Comparison of ENCODE assay signal across 8 mouse cellular contexts in the genomic region with DNA sequence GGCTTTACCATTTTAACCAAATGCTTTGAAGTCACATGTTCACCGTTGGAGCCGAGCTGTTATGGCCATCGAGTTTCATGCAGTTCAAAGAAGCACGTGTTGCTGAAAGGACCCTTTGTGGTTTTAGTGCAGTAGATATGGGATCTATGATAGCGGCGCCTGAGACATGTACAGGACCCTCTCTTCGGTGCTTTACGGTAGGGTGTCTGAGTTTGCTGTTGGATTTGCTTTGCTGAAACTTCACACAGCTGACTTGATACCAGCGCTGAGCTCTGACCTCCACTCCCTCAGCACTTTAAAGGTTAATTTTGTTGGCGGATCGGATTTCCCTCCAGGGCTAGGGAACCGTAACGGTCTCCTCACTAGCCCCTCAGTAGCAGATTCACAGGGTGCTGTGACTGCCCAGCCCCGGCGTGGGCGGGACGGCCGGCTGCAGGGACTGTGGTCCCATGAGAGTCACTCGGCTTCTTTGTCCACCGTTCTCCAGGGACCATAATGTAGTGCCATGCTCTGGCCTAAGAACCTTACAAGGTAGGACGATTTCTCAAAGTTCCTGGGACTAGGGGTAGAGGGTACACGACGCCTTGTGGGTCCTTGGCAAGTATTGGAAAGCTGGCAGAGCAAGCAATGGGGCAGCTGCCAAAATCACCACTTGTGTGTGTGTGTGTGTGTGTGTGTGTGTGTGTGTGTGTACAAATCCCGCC.
DNase-seq lines count a peak whose midpoint lies in the region; ATAC-seq and TF ChIP-seq lines count a peak whose summit lies in the region.

No protein-coding gene starts in this region.

- no peak for TF ChIP-seq POLR2A in heart, adult 2 months (IDR thresholded peaks at IDR 0.05; ENCODE audit: insufficient read depth, low read depth, low read length)

- ATAC-seq in lung, embryonic 14.5 days (ENCODE audit: insufficient read depth), result peak; percentile 90

- intact Hi-C loops in gastrocnemius, adult 2 months (cut with DNase I), result no loop called here
- intact Hi-C loops in heart, adult 2 months (cut with DNase I), result loop anchor here (5.0 kb wide), 1 partner anchor 35 kb away; no protein-coding TSS in a partner anchor

- no peak for DNase-seq in gastrocnemius, adult 2 months
- DNase-seq in gastrocnemius, postnatal 10 days, result no peak
- peak; percentile 45 for DNase-seq in adrenal gland, postnatal 25 days
- peak; percentile 45 to 52 for DNase-seq in heart, adult 2 months
- DNase-seq in kidney, adult 11 months, result peak; percentile 74
- DNase-seq in lung, embryonic 14.5 days, result peak; percentile 88
- DNase-seq in splenic B cell, adult 2 months (ENCODE audit: low read depth, low spot score), result peak; percentile 23
- DNase-seq in right cerebral cortex, postnatal 14 days, result no peak

- no peaks in the 10 kb centered on the region; the same call in 1 of the 2 replicates for H3K36me3 ChIP-seq in heart, adult 2 months (ENCODE audit: control insufficient read depth, insufficient read depth, low read length)
- no peaks in the 10 kb centered on the region for H3K36me3 ChIP-seq in lung, embryonic 14.5 days (ENCODE audit: insufficient read depth)
- no peaks in the 10 kb centered on the region for H3K36me3 ChIP-seq in splenic B cell, adult 2 months (ENCODE audit: control insufficient read depth, insufficient read depth, low read length, poor library complexity, severe bottlenecking)

- no peaks in the 10 kb centered on the region for H3K27me3 ChIP-seq in heart, adult 2 months (ENCODE audit: control insufficient read depth, insufficient read depth, low read length)
- H3K27me3 ChIP-seq in lung, embryonic 14.5 days (ENCODE audit: insufficient read depth, low read length), result no peaks in the 10 kb centered on the region
- no peaks in the 10 kb centered on the region for H3K27me3 ChIP-seq in splenic B cell, adult 2 months (ENCODE audit: control insufficient read depth, insufficient read depth, low read length, poor library complexity, severe bottlenecking)

- no peaks in the 10 kb centered on the region for H3K79me2 ChIP-seq in heart, adult 2 months (replicated peaks; ENCODE audit: control insufficient read depth, insufficient read depth, low read length)

- H3K9me3 ChIP-seq in lung, embryonic 14.5 days (ENCODE audit: low read depth, low read length), result no peaks in the 10 kb centered on the region

- H3K4me3 ChIP-seq in gastrocnemius, adult 2 months, result peak overlapping the region; percentile 60
- H3K4me3 ChIP-seq in heart, adult 2 months, result peak overlapping the region; percentile 47
- H3K4me3 ChIP-seq in lung, embryonic 14.5 days (ENCODE audit: low read depth, low read length), result peak overlapping the region; percentile 46

- WGBS in heart, adult 2 months, result 7% methylated on average over 24 of the region's 24 CpGs
- under 1% methylated on average over 24 of the region's 24 CpGs for WGBS in lung, embryonic 14.5 days

- no peak for TF ChIP-seq EP300 in heart, adult 2 months (IDR thresholded peaks at IDR 0.05; ENCODE audit: insufficient read depth, low read depth, low read length)

- peak overlapping the region; percentile 71 for H3K4me2 ChIP-seq in lung, embryonic 14.5 days

- peaks cover 4% of the 10 kb centered on the region for H3K4me1 ChIP-seq in heart, adult 2 months (ENCODE audit: control insufficient read depth, insufficient read depth, low read length)
- peaks cover 40% of the 10 kb centered on the region for H3K4me1 ChIP-seq in lung, embryonic 14.5 days (ENCODE audit: insufficient read depth)

- H3K9ac ChIP-seq in heart, adult 2 months (ENCODE audit: low read depth, low read length), result peak overlapping the region; percentile 36
- H3K9ac ChIP-seq in lung, embryonic 14.5 days, result peak overlapping the region; percentile 54

- H3K27ac ChIP-seq in gastrocnemius, adult 2 months, result peak overlapping the region; percentile 20; the same call in 1 of the 2 replicates
- peak overlapping the region; percentile 79 for H3K27ac ChIP-seq in heart, adult 2 months
- H3K27ac ChIP-seq in lung, embryonic 14.5 days (ENCODE audit: low read depth), result peak overlapping the region; percentile 88

- no peak for TF ChIP-seq CTCF in gastrocnemius, adult 2 months (IDR thresholded peaks at IDR 0.05)
- TF ChIP-seq CTCF in heart, adult 2 months (IDR thresholded peaks at IDR 0.05), result no peak
- TF ChIP-seq CTCF in lung, embryonic 14.5 days (IDR thresholded peaks at IDR 0.05; ENCODE audit: low read depth), result no peak

Comparison
In these comparisons a context has a peak if more than half of its experiments do, and no peak if none do; other contexts are left out.
1. DNase-seq: peak in adrenal gland, postnatal 25 days (single experiment), heart, adult 2 months (2 of 2), kidney, adult 11 months (single experiment), lung, embryonic 14.5 days (single experiment) and splenic B cell, adult 2 months (single experiment); none in gastrocnemius, adult 2 months (single experiment), gastrocnemius, postnatal 10 days (single experiment) and right cerebral cortex, postnatal 14 days (single experiment).
2. H3K27ac ChIP-seq: peak in every context shown above with its lines; median percentile 88 in lung, embryonic 14.5 days; 79 in heart, adult 2 months; 20 in gastrocnemius, adult 2 months.
3. Peak in every context shown above with its lines, with median percentiles within 50 percentile points of each other: H3K4me3 ChIP-seq.